Mouse (Mus musculus) MEL (cell line): ENCODE results near the gene Prss37. TPM values are rescaled to one million over a fixed set of nuclear protein-coding genes. Genes with fewer than 3 reads are reported as not detected.

Experiments used
- DNase-seq: peaks from one replicate; pipeline ENCODE4 v3.0.0; 2011; ENCODE audit warnings: low read depth, low spot score
- H3K27ac ChIP-seq: 2 replicates; pipeline ENCODE4 v1.5.1; 2012; ENCODE audit warnings: low read depth, mild to moderate bottlenecking, control low read depth, low read length, moderate library complexity; ENCODE audit not compliant: control insufficient read depth
- H3K27me3 ChIP-seq, 2 experiments: fragments of 150-350 bp in 1 of 2; sonication (generic) in 1 of 2; 2 replicates each; pipeline ENCODE4 v1.6.1; 2012; ENCODE audit warnings: low read length in 2 of 2, mild to moderate bottlenecking in 2 of 2, improper control_type of control experiment in 1 of 2, moderate library complexity in 1 of 2; ENCODE audit not compliant: insufficient read depth in 2 of 2, control insufficient read depth in 1 of 2
- H3K36me3 ChIP-seq, 2 experiments: 2 replicates each; pipeline ENCODE4 v1.6.1; 2012 to 2014; ENCODE audit warnings: low read length in 2 of 2, improper control_type of control experiment in 1 of 2, inconsistent platforms in 1 of 2, mild to moderate bottlenecking in 1 of 2; ENCODE audit not compliant: insufficient read depth in 2 of 2, control insufficient read depth in 1 of 2
- H3K4me1 ChIP-seq, 2 experiments: fragments of 150-350 bp in 1 of 2; sonication (generic) in 1 of 2; 2 replicates each; pipeline ENCODE4 v1.6.1; 2012; ENCODE audit warnings: low read length in 2 of 2, improper control_type of control experiment in 1 of 2, mild to moderate bottlenecking in 1 of 2; ENCODE audit not compliant: insufficient read depth in 2 of 2, control insufficient read depth in 1 of 2
- H3K4me3 ChIP-seq, 2 experiments: fragments of 150-350 bp in 1 of 2; sonication (generic) in 1 of 2; 2 replicates each; pipeline ENCODE4 v1.5.1; 2012; ENCODE audit warnings: low read depth in 2 of 2, low read length in 2 of 2, mild to moderate bottlenecking in 2 of 2, moderate library complexity in 2 of 2, control low read depth in 1 of 2, improper control_type of control experiment in 1 of 2; ENCODE audit not compliant: control insufficient read depth in 1 of 2, insufficient read depth in 1 of 2
- H3K79me2 ChIP-seq: 2 replicates; pipeline ENCODE4 v1.6.1; 2012; ENCODE audit warnings: mild to moderate bottlenecking, low read length, moderate library complexity; ENCODE audit not compliant: control insufficient read depth, poor library complexity, insufficient read depth
- H3K9ac ChIP-seq: 2 replicates; pipeline ENCODE4 v1.6.1; 2012; ENCODE audit warnings: low read depth, mild to moderate bottlenecking, control low read depth, low read length, moderate library complexity; ENCODE audit not compliant: control insufficient read depth, poor library complexity, severe bottlenecking
- H3K9me3 ChIP-seq: fragments of 150-350 bp; sonication (generic); replicated peaks from 2 replicates; pipeline ENCODE4 v1.6.1; 2012; ENCODE audit warnings: mild to moderate bottlenecking, low read length, improper control_type of control experiment, moderate library complexity; ENCODE audit not compliant: insufficient read depth
- BHLHE40 ChIP-seq: IDR thresholded peaks from 2 replicates; pipeline ENCODE4 v1.6.1; 2012; ENCODE audit warnings: low read depth, mild to moderate bottlenecking, inconsistent platforms, low read length, improper control_type of control experiment, borderline replicate concordance
- CHD1 ChIP-seq: IDR thresholded peaks from 2 replicates; pipeline ENCODE4 v1.6.1; 2012; ENCODE audit warnings: low read depth, mild to moderate bottlenecking, inconsistent platforms, low read length, improper control_type of control experiment
- CTCF ChIP-seq, 3 experiments: IDR thresholded peaks in 2 of 3; conservative IDR thresholded peaks in 1 of 3; 2 replicates each; pipeline ENCODE4 v1.5.1; 2011 to 2012; ENCODE audit warnings: low read length in 3 of 3, low read depth in 2 of 3, mild to moderate bottlenecking in 2 of 3, improper control_type of control experiment in 1 of 3, inconsistent platforms in 1 of 3, mixed read lengths in 1 of 3, moderate library complexity in 1 of 3; ENCODE audit not compliant: control insufficient read depth in 1 of 3, insufficient read depth in 1 of 3, poor library complexity in 1 of 3, severe bottlenecking in 1 of 3
- E2F4 ChIP-seq: IDR thresholded peaks from 2 replicates; pipeline ENCODE4 v1.6.1; 2011; ENCODE audit warnings: low read depth, low read length, improper control_type of control experiment, borderline replicate concordance
- ELF1 ChIP-seq: IDR thresholded peaks from 2 replicates; pipeline ENCODE4 v1.6.1; 2014; ENCODE audit warnings: low read depth, mild to moderate bottlenecking, inconsistent platforms, low read length, improper control_type of control experiment, moderate library complexity
- ETS1 ChIP-seq: IDR thresholded peaks from 2 replicates; pipeline ENCODE4 v1.6.1; 2012; ENCODE audit warnings: low read depth, mild to moderate bottlenecking, inconsistent platforms, low read length, improper control_type of control experiment, moderate library complexity
- MAFK ChIP-seq: IDR thresholded peaks from 2 replicates; pipeline ENCODE4 v1.6.1; 2011; ENCODE audit warnings: low read depth, mild to moderate bottlenecking, low read length, improper control_type of control experiment, borderline replicate concordance
- MAZ ChIP-seq: IDR thresholded peaks from 2 replicates; pipeline ENCODE4 v1.6.1; 2012; ENCODE audit warnings: low read depth, mild to moderate bottlenecking, inconsistent platforms, low read length, improper control_type of control experiment
- MEF2A ChIP-seq: IDR thresholded peaks from 2 replicates; pipeline ENCODE4 v1.6.1; 2014; ENCODE audit warnings: low read depth, mild to moderate bottlenecking, inconsistent platforms, low read length, improper control_type of control experiment; ENCODE audit not compliant: poor library complexity, insufficient replicate concordance, severe bottlenecking; ENCODE audit errors: extremely low read depth
- MXI1 ChIP-seq: IDR thresholded peaks from 2 replicates; pipeline ENCODE4 v1.6.1; 2011; ENCODE audit warnings: mild to moderate bottlenecking, low read depth, low read length, improper control_type of control experiment
- NELFE ChIP-seq: IDR thresholded peaks from 2 replicates; pipeline ENCODE4 v1.6.1; 2011; ENCODE audit warnings: low read depth, low read length, improper control_type of control experiment
- NRF1 ChIP-seq: IDR thresholded peaks from 2 replicates; pipeline ENCODE4 v1.6.1; 2014; ENCODE audit warnings: low read depth, mild to moderate bottlenecking, inconsistent platforms, low read length, improper control_type of control experiment, moderate library complexity; ENCODE audit not compliant: poor library complexity, insufficient read depth, severe bottlenecking
- SMC3 ChIP-seq: IDR thresholded peaks from 2 replicates; pipeline ENCODE4 v1.6.1; 2011; ENCODE audit warnings: low read depth, low read length, improper control_type of control experiment
- TAL1 ChIP-seq: IDR thresholded peaks from 2 replicates; pipeline ENCODE4 v1.6.1; 2012; ENCODE audit warnings: mild to moderate bottlenecking, inconsistent platforms, low read length, moderate library complexity, mixed read lengths
- TBP ChIP-seq: IDR thresholded peaks from 2 replicates; pipeline ENCODE4 v1.8.0; 2011; ENCODE audit warnings: low read depth, low read length, improper control_type of control experiment
- TCF12 ChIP-seq: IDR thresholded peaks from 2 replicates; pipeline ENCODE4 v1.6.1; 2014; ENCODE audit warnings: low read depth, mild to moderate bottlenecking, inconsistent platforms, low read length, improper control_type of control experiment, moderate library complexity
- USF2 ChIP-seq, 2 experiments: IDR thresholded peaks; 2 replicates each; pipeline ENCODE4 v1.6.1; 2011 to 2012; ENCODE audit warnings: improper control_type of control experiment in 2 of 2, low read length in 2 of 2, borderline replicate concordance in 1 of 2, inconsistent platforms in 1 of 2, low read depth in 1 of 2, mild to moderate bottlenecking in 1 of 2; ENCODE audit not compliant: insufficient read depth in 1 of 2
- polyA plus RNA-seq, 2 experiments: library from polyadenylated mRNA; stranded (reverse) in 1 of 2; unstranded in 1 of 2; fragments of >175 nt in 1 of 2; fragments of >200 nt in 1 of 2; gene quantifications; 2 replicates each; pipeline versions ENCODE4 v1.2.1 to v1.2.4; 2012; ENCODE audit warnings: low replicate concordance in 2 of 2, low read depth in 1 of 2; ENCODE audit not compliant: insufficient read length in 2 of 2, insufficient read depth in 1 of 2, missing spikeins in 1 of 2
- total RNA-seq: library from RNA; depleted of rRNA; stranded (reverse); fragments of 300-350 nt; gene quantifications from 2 replicates; pipeline ENCODE4 v1.2.3, GENCODE M21; 2012

The Prss37 gene
- total and polyA plus RNA-seq, 3 experiments = not detected

- H3K9me3 ChIP-seq = no peaks in the 10 kb centered on the region
- H3K79me2 ChIP-seq = no peaks in the 10 kb centered on the region
- no peak for DNase-seq
- H3K27ac ChIP-seq = no peak overlapping the region
- TF ChIP-seq SMC3 = no peak
- TF ChIP-seq USF2 (IDR thresholded peaks at IDR 0.05; ENCODE audit: borderline replicate concordance in 1 of 2, insufficient read depth in 1 of 2, low read depth in 1 of 2, low read length in 2 of 2) = no peak
- TF ChIP-seq MAZ = no peak
- no peak for TF ChIP-seq TBP
- no peak for TF ChIP-seq NRF1
- TF ChIP-seq TAL1 = no peak
- no peak for TF ChIP-seq NELFE
- TF ChIP-seq MAFK = no peak
- no peak for TF ChIP-seq TCF12
- no peak for TF ChIP-seq ETS1
- no peak for TF ChIP-seq CHD1
- H3K4me3 ChIP-seq = no peak overlapping the region
- no peaks in the 10 kb centered on the region for H3K27me3 ChIP-seq
- H3K4me1 ChIP-seq = no peaks in the 10 kb centered on the region
- H3K9ac ChIP-seq = no peak overlapping the region
- H3K36me3 ChIP-seq = no peaks in the 10 kb centered on the region
Observed at GRCm38 (mm10) chr6:40544690-40545089, 25.4 kb upstream of the Prss37 start.

- Histone ChIP-seq H3K36me3 (no peaks in the 10 kb centered on the region), H3K9ac (no peak within 1 kb of the TSS), H3K79me2 (no peaks in the 10 kb centered on the region), H3K27me3 (no peaks in the 10 kb centered on the region), H3K27ac (no peak within 1 kb of the TSS), H3K4me1 (no peaks in the 10 kb centered on the region), H3K9me3 (no peaks in the 10 kb centered on the region), H3K4me3 (no peak within 1 kb of the TSS)
- DNase-seq = no peak
- no peak for TF ChIP-seq E2F4
- TF ChIP-seq MEF2A = no peak
Observed at GRCm38 (mm10) chr6:40493229-40493628, 26.1 kb downstream of the Prss37 start, which contains the start of gene Tas2r108. TSS of gene Tas2r108 (plus strand) at chr6:40493529.

GRCm38 (mm10) chr6:40490933-40491332 lies 28.4 kb downstream of the Prss37 start, which contains the start of gene Tas2r137:
TSS of gene Tas2r137 (plus strand) at chr6:40491233.
- Histone ChIP-seq H3K79me2 (no peaks in the 10 kb centered on the region), H3K4me3 (no peak within 1 kb of the TSS), H3K9ac (no peak within 1 kb of the TSS), H3K4me1 (no peaks in the 10 kb centered on the region), H3K27ac (no peak within 1 kb of the TSS), H3K27me3 (no peaks in the 10 kb centered on the region), H3K36me3 (no peaks in the 10 kb centered on the region), H3K9me3 (no peaks in the 10 kb centered on the region)
- TF ChIP-seq MEF2A (no peak), USF2 (IDR thresholded peaks at IDR 0.05; ENCODE audit: borderline replicate concordance in 1 of 2, insufficient read depth in 1 of 2, low read depth in 1 of 2, low read length in 2 of 2) (no peak), ETS1 (no peak), TCF12 (no peak), BHLHE40 (no peak), MXI1 (no peak), CTCF (IDR thresholded peaks at IDR 0.05 in 2 of 3, conservative IDR thresholded peaks at IDR 0.05 in 1 of 3; ENCODE audit: control insufficient read depth in 1 of 3, insufficient read depth in 1 of 3, low read depth in 2 of 3, low read length in 3 of 3, poor library complexity in 1 of 3, severe bottlenecking in 1 of 3) (no peak), ELF1 (no peak)
- no peak for DNase-seq
